Mouse (Mus musculus) heart, embryonic 15.5 days (tissue): ENCODE data around the gene Fignl1. TPM values are rescaled to one million over a fixed set of nuclear protein-coding genes. Genes with fewer than 3 reads are reported as not detected.

Experiments used
- ATAC-seq: fragments of 200-750 bp; cut with Nextera tagmentation; replicated peaks from 2 replicates; pipeline ENCODE4 v1.8.0; 2017; ENCODE audit warnings: low read depth, moderate TSS enrichment; ENCODE audit not compliant: insufficient number of reproducible peaks, insufficient read depth, low FRiP score
- H3K27ac ChIP-seq: fragments of 300-500 bp; sonication (generic); 2 replicates; pipeline ENCODE4 v1.5.1; 2015; ENCODE audit warnings: mild to moderate bottlenecking, inconsistent platforms
- H3K27me3 ChIP-seq: fragments of 300-500 bp; sonication (generic); 2 replicates; pipeline ENCODE4 v1.6.1; 2015; ENCODE audit warnings: inconsistent platforms
- H3K36me3 ChIP-seq: fragments of 300-500 bp; sonication (generic); 2 replicates; pipeline ENCODE4 v1.6.1; 2015; ENCODE audit warnings: mild to moderate bottlenecking, inconsistent platforms
- H3K4me1 ChIP-seq: fragments of 300-500 bp; sonication (generic); replicated peaks from 2 replicates; pipeline ENCODE4 v1.6.1; 2015; ENCODE audit warnings: inconsistent platforms
- H3K4me2 ChIP-seq: fragments of 300-500 bp; sonication (generic); 2 replicates; pipeline ENCODE4 v1.6.1; 2015; ENCODE audit warnings: inconsistent platforms, mild to moderate bottlenecking, moderate library complexity
- H3K4me3 ChIP-seq: fragments of 300-500 bp; sonication (generic); 2 replicates; pipeline ENCODE4 v1.5.1; 2015; ENCODE audit warnings: mild to moderate bottlenecking, inconsistent platforms
- H3K9ac ChIP-seq: fragments of 300-500 bp; sonication (generic); 2 replicates; pipeline ENCODE4 v1.6.1; 2015; ENCODE audit warnings: mild to moderate bottlenecking, inconsistent platforms
- H3K9me3 ChIP-seq: fragments of 300-500 bp; sonication (generic); replicated peaks from 2 replicates; pipeline ENCODE4 v1.6.1; 2016; ENCODE audit warnings: inconsistent platforms
- WGBS: fragments of 180-500 bp; shearing (Covaris S2); methylation state at CpG from one replicate; pipeline ENCODE4 v1.1.7; 2015; ENCODE audit warnings: mixed read lengths; 5-methylcytosine and 5-hydroxymethylcytosine counted together
- polyA plus RNA-seq: library from polyadenylated mRNA; unstranded; fragments of >200 nt; fragmentation: Nextera tagmentation; extraction: Ambion mirVana; gene quantifications from 2 replicates; pipeline ENCODE4 v1.2.1, GENCODE M21; 2015

The Fignl1 gene
- polyA plus RNA-seq, 1 experiment from 2014 or later = 42.5 TPM

DNA sequence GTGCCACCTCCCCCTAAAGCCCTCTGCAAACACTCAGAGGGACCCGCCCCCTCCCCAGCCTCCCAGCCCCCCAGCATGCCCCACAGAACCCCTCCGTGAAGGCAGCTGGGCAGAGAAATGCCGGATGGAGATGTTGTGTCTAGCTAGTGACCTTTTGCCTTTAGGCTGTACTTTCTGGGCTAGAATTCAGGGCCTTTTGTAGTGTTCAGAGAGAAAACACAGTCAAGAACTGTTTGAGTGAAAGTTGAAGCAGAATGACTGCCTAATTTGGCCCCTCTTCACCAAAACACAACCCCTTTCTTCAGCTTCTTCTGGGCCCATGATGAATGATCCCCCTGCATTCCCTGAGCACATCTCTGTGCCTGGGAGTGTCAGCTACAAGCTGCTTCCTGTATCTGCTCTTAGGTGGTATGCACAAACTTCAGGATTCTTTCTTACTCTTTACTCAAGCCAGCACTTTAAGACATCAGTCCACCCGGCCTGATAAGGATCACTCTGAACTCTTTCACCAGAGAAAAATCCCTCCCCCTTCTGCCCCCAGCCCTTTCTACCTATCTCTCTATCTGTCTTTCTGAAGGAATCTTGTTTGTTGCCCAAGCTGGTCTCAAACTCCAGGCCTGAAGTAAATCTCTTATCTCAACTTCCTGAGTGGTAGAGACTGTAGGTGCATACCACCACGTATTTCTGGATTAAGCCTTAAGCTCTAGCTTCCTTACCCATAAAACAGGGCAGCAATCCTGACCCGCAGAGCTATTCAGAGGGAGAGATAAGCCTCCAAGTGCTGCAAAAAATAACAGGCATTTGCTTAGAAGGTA is 23.4 kb upstream of the Fignl1 start:
- H3K9ac ChIP-seq = peak overlapping the region; percentile 22; the same call in 1 of the 2 replicates
- 0 out of 2 replicates have a peak, but pooled peaks have one; percentile 23 for ATAC-seq
- peak overlapping the region; percentile 93 for H3K27ac ChIP-seq
- H3K27me3 ChIP-seq = no peaks in the 10 kb centered on the region
- 9% methylated on average over 6 of the region's 6 CpGs for WGBS
- peaks cover 79% of the 10 kb centered on the region for H3K4me1 ChIP-seq
- H3K4me2 ChIP-seq = no peak overlapping the region
- no peaks in the 10 kb centered on the region for H3K9me3 ChIP-seq
- H3K4me3 ChIP-seq = no peak overlapping the region
- no peaks in the 10 kb centered on the region for H3K36me3 ChIP-seq

DNA sequence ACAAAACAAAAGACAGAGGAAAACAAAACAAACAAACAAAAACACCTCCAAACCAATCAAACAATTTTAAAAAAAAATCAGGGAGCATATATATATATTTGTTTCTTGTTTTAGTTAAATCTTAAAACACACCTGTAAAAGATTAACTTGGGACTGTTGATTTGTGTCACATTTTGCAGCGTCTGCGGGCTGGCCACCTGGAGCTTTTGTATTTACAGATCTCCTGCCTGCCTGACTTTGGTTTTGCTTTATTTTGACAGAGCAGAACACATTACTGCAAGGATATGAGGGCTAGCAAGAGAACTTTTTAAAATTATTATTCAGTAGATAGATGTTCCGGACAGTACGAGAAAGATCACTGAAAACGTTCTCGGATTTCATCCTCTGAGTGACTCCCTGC is 22.8 kb upstream of the Fignl1 start:
- Histone ChIP-seq H3K4me2 (no peak overlapping the region), H3K27me3 (no peaks in the 10 kb centered on the region), H3K4me3 (no peak overlapping the region), H3K4me1 (peaks cover 78% of the 10 kb centered on the region), H3K9ac (peak overlapping the region; percentile 22; the same call in 1 of the 2 replicates), H3K36me3 (no peaks in the 10 kb centered on the region), H3K27ac (peak overlapping the region; percentile 93), H3K9me3 (no peaks in the 10 kb centered on the region)
- no peak for ATAC-seq
- WGBS = 24% methylated on average over 6 of the region's 6 CpGs

DNA sequence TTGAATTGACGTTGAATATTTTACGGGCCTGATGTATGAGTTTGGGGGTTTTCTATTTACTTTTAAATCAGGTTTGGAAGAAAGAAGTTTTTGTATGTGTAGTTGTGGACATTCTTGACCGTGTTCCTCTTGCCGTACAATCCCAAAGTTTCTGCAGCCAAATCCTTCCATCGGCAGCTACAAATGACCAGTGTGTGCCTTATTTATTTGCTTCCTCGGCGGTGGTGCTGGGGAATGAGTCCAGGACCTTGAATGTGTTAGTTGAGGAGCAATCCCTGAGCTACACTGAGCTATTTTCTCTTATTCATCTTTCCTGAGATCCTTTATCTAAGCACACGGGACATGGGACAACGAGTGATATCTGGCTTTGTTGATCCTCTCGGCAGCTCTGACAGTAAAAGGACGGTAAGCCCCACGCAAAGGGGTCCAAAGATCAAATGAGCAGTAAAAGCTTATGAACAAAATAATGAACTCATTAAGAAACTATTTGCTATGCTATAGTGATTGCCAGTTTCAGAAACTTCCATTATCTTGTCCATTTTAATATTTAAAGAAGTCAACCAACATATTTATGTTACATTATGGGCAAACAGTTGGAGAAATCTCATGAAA is 22.2 kb upstream of the Fignl1 start:
- H3K27ac ChIP-seq = peak overlapping the region; percentile 93

DNA sequence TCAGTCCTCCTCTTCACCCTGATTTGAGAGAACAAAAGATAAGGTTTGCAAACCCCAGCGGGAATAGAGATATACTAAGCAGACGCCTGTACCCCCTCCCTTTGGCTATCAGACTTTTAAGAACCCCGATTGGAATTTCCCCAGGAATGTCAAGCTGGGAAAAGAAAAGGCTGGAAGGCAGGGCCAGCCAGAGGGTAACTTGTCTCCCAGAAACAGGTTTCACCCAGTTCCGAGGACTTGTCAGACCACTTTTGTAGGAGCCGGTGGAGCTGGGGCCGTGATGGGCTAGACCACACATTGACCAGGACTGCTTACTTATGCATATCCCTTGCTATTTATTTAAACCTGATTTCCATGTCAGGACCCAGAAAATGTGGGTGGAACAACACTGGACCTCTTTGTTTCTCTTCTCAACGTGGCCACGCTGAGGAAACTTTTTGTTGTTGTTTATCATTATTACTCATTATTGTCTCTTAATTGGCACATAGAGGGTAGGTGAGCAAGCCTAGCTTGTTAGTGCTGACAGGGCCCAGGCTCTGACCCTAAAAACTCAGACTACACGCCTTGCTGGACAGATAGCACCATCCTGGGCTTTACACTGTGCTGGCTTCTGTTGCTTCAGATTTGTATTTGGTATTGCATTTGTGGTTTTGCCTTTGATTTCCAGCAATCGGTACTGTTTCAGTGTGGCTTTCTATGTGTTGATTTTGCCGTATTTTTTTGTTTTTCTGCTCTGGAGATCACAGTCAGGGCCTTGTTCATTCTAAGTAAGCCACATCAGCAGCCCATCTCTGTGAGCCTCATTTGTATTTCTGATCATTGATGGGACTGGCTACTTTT is 20.6 kb upstream of the Fignl1 start:
- Histone ChIP-seq H3K9me3 (no peaks in the 10 kb centered on the region), H3K27ac (peak overlapping the region; percentile 93), H3K4me2 (peak overlapping the region; percentile 27; the same call in 1 of the 2 replicates), H3K9ac (peak overlapping the region; percentile 45), H3K4me3 (no peak overlapping the region), H3K4me1 (peaks cover 86% of the 10 kb centered on the region), H3K27me3 (no peaks in the 10 kb centered on the region), H3K36me3 (no peaks in the 10 kb centered on the region)
- WGBS = 27% methylated on average over 11 of the region's 11 CpGs
- peak; percentile 14; the same call in 1 of the 2 replicates for ATAC-seq

More for the DNA sequence above, 22.2 kb upstream of the Fignl1 start:
- no peak overlapping the region for H3K4me3 ChIP-seq
- ATAC-seq = no peak
- no peaks in the 10 kb centered on the region for H3K36me3 ChIP-seq
- H3K4me1 ChIP-seq = peaks cover 77% of the 10 kb centered on the region
- no peaks in the 10 kb centered on the region for H3K9me3 ChIP-seq
- no peaks in the 10 kb centered on the region for H3K27me3 ChIP-seq
- peak overlapping the region; percentile 25; the same call in 1 of the 2 replicates for H3K9ac ChIP-seq
- H3K4me2 ChIP-seq = no peak overlapping the region
- 33% methylated on average over 12 of the region's 12 CpGs for WGBS

DNA sequence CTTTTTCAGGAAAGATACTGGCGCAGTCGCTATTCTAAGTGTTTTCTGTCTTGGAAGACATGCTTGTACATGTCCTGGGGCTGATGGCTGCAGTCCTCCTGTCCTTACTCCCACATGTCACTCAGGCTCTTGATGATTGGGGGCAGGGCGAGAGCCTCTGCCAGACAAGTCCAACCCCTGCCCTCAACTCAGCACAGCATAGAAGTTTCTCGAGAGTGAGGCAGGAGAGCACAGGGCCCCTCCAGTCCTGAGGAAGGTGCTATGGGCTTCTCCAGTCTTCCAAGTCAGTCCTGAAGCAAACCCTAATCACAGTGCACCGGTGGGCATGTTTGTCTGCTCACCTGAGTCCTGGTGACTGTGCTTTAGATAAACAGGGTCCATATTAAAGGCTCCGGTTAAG is 20.0 kb upstream of the Fignl1 start:
- H3K4me3 ChIP-seq = no peak overlapping the region
- peaks cover 86% of the 10 kb centered on the region for H3K4me1 ChIP-seq
- H3K27ac ChIP-seq = peak overlapping the region; percentile 93
- H3K4me2 ChIP-seq = peak overlapping the region; percentile 27; the same call in 1 of the 2 replicates
- H3K9ac ChIP-seq = peak overlapping the region; percentile 45
- no peaks in the 10 kb centered on the region for H3K36me3 ChIP-seq
- WGBS = 20% methylated on average over 6 of the region's 6 CpGs
- no peaks in the 10 kb centered on the region for H3K27me3 ChIP-seq
- ATAC-seq = peak; percentile 41; the same call in 1 of the 2 replicates
- no peaks in the 10 kb centered on the region for H3K9me3 ChIP-seq

DNA sequence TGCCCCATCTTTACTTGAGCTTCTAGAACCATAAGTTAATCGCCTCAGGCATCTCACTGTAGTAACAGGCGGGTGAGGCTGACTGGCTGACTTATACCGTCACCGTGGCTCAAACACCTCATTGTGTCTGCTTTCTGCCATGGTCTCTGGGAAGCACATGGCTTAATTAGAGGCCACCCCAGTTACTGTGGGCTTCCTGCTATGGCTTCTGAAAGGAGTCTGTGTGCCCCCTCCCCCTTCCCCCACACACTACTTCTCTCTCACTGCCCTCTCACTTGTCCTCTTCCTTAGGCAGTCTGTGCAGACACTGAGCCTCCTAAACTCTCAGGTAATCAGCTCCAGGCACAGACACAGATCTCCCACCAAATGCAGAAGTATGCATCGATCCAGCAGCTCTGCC is 19.5 kb upstream of the Fignl1 start:
- ATAC-seq = no peak
- peak overlapping the region; percentile 27; the same call in 1 of the 2 replicates for H3K4me2 ChIP-seq
- WGBS = 39% methylated on average over 5 of the region's 5 CpGs
- no peaks in the 10 kb centered on the region for H3K36me3 ChIP-seq
- H3K9ac ChIP-seq = no peak overlapping the region
- H3K4me3 ChIP-seq = no peak overlapping the region
- H3K9me3 ChIP-seq = no peaks in the 10 kb centered on the region
- no peaks in the 10 kb centered on the region for H3K27me3 ChIP-seq
- H3K4me1 ChIP-seq = peaks cover 88% of the 10 kb centered on the region
- peak overlapping the region; percentile 93 for H3K27ac ChIP-seq

DNA sequence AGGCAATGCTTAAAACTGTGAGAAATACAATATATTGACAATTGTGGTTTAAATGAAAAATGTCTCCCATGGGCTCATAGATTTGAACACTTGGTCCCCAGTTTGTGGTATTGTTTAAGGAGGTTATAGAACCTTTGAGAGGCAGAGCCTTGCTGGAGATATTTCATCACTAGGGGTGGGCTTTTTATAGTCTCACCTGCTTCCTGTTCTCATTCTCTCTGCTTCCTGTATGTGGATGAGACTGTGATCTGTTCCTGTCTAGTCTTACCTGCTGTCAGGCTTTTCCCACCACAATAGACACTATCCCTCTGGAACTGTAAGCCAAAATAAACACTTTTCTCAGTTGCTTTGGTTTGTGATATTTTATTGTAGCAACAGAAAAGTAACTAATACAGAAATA is 17.7 kb upstream of the Fignl1 start:
- H3K36me3 ChIP-seq = no peaks in the 10 kb centered on the region
- H3K9me3 ChIP-seq = no peaks in the 10 kb centered on the region
- H3K4me3 ChIP-seq = no peak overlapping the region
- H3K9ac ChIP-seq = no peak overlapping the region
- H3K27me3 ChIP-seq = no peaks in the 10 kb centered on the region
- no peak overlapping the region for H3K4me2 ChIP-seq
- H3K4me1 ChIP-seq = peaks cover 86% of the 10 kb centered on the region
- H3K27ac ChIP-seq = peak overlapping the region; percentile 95
- no peak for ATAC-seq

DNA sequence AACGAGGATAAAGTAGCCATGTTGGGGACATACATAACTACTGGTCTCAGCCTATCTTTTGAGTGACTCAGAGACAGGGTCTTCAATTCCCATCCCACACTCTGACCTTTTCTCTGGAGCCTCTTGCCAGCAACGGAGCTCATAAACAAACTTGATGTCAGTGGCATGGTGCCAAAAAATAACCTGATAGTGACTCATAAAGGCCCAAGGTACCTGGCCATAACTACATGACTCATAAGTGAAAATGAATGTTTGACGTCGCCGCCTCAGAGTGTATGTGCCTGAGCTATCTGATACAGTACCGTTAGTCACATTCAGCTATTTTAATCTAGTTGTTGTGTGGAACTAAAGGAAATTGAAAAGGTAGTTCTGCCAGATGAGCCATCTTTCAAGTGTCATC is 16.9 kb upstream of the Fignl1 start:
- no peak overlapping the region for H3K4me2 ChIP-seq
- H3K27me3 ChIP-seq = no peaks in the 10 kb centered on the region
- H3K9ac ChIP-seq = no peak overlapping the region
- no peaks in the 10 kb centered on the region for H3K9me3 ChIP-seq
- ATAC-seq = no peak
- H3K27ac ChIP-seq = peak overlapping the region; percentile 95
- H3K4me3 ChIP-seq = no peak overlapping the region
- peaks cover 89% of the 10 kb centered on the region for H3K4me1 ChIP-seq
- no peaks in the 10 kb centered on the region for H3K36me3 ChIP-seq
- WGBS = 45% methylated on average over 6 of the region's 6 CpGs

DNA sequence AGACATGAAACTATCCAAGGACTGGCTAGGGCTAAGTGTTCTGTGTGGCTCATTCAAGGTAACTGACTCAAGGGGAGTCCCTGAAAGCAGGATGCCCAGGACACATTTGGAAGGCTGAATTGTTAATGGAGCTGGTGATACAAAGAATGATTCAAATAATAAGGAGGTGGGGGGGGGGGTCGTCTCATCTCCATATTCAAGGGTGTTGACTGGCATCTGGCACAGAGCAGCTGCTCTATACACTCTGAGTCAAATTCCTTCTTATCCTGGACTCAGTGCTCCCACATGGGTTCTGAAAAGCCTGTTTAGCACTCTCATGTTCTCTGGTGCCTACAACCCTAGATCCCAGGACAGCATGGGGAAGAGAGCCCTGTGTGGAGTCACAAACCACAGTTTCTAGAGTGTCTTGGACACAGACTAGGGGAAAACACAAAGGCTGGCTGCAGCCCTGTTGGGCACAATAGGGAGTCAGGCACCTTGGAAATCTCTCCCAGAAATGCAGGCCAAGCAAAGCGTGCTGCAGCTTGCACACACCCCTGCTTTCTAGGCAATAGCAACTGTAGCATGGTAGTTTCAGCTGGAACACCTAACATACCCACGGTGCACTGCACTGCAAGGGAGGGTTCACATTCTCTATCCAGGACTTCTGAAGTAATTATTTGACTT is 16.3 kb upstream of the Fignl1 start:
- Histone ChIP-seq H3K4me2 (no peak overlapping the region), H3K9ac (no peak overlapping the region), H3K4me3 (no peak overlapping the region), H3K4me1 (peaks cover 88% of the 10 kb centered on the region), H3K27me3 (no peaks in the 10 kb centered on the region), H3K9me3 (no peaks in the 10 kb centered on the region), H3K36me3 (no peaks in the 10 kb centered on the region), H3K27ac (peak overlapping the region; percentile 95)
- no peak for ATAC-seq
- 43% methylated on average over 3 of the region's 3 CpGs for WGBS

DNA sequence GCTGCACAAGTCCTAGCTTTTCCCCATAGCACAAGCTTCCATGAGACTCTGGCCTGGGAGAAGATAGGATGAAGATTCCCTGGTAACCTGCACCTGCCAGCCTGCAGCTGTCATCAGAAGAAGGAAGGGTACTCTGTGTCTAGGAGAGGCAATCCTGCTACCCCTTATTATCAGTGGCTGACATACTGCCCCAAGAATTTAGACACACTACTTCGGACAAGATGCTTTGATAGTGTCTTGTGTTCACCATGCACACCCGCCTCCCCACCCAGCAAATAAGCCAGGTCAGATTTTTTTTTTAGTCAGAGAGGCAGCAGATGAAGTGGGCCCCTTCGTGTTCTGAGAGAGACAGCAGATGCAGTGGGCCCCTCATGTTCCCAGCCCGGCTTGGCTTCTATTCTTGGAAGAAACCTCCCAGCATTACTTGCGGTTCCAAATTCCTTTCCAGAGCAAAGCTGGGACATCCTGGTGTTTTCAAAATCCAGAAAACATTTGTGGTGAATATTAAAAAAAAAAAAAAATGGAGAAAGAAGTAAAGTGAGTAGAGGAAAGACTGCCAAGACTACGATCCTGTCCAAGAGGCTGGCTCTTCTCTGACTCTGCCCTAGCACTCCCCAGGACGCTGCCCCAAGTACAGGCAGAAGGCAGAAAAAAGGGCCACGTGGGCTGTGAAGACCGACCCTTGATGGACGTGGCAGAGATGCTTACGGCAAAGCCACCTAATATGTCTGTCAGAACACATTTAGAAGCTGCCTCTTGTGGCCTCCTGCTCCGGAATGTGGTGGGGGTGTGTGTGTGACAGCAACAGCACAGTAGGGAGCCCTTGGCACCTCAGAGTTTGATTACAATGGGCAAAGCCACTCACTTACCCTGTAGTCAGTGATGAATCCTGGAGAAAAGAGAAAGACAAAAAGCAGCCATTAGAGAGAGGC is 15.5 kb upstream of the Fignl1 start:
- Histone ChIP-seq H3K9ac (0 out of 2 replicates have a peak overlapping the region, but pooled peaks have one; percentile 20), H3K4me2 (no peak overlapping the region)
- WGBS = 19% methylated on average over 12 of the region's 12 CpGs

More for the DNA sequence above, 15.5 kb upstream of the Fignl1 start:
- H3K4me3 ChIP-seq = no peak overlapping the region
- no peaks in the 10 kb centered on the region for H3K27me3 ChIP-seq
- no peaks in the 10 kb centered on the region for H3K36me3 ChIP-seq
- peak overlapping the region; percentile 95 for H3K27ac ChIP-seq
- ATAC-seq = peak; percentile 40
- peaks cover 80% of the 10 kb centered on the region for H3K4me1 ChIP-seq
- H3K9me3 ChIP-seq = no peaks in the 10 kb centered on the region
